Mouse (Mus musculus) cortical plate, adult 2 months (tissue): ENCODE data around the gene Ccdc9.

ENCODE experiments used
- CTCF ChIP-seq: fragments of 200-500 bp; IDR thresholded peaks from 2 replicates; pipeline ENCODE4 v1.5.1; 2011; ENCODE audit warnings: mild to moderate bottlenecking, control low read depth, low read length; ENCODE audit not compliant: insufficient read depth; ENCODE audit errors: extremely low read depth
- POLR2A ChIP-seq: fragments of 200-500 bp; IDR thresholded peaks from 2 replicates; pipeline ENCODE4 v1.6.1; 2011; ENCODE audit warnings: mild to moderate bottlenecking, low read length, control low read depth; ENCODE audit not compliant: insufficient read depth; ENCODE audit errors: extremely low read depth

DNA sequence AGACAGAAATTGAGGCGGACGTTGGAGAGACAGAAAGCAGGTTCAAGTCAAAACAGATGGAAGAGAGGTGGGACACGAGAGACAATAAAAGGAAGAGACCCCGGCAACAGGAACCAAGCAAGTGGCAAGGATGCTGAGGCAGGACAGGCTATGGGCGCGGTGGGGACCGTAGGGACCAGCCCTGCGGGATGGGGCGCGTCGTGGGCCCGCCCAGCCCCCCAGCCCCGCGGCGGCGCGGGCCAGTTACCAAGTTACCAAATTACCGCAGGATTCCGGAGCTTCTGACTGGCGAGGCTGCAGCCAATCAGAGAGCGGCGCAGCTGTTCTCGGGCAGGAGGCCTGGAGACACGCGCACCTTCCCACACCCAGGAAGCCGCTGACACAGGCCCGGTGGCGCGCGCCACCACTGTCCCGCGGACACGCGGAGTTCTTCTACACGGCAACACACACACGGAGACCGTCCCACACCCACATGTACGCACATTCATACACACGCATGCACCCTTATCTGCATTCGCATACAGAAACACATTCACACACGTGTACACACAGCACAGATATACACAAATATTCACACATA, 8.8 kb upstream of the Ccdc9 start:
- no peak for TF ChIP-seq CTCF
- TF ChIP-seq POLR2A: no peak; the same call in 1 of the 2 replicates
